Mouse (Mus musculus) hematopoietic stem cell, adult 5-6 weeks (primary cell): ENCODE measurements around the gene Tmem232. TPM values are rescaled to one million over a fixed set of nuclear protein-coding genes. Genes with fewer than 3 reads are reported as not detected.

Source experiments
- ATAC-seq, 2 experiments: fragments of 125-278 bp in 1 of 2; replicated peaks in 1 of 2; 2 replicates each; pipeline ENCODE4 v1.8.0; 2016 to 2017; ENCODE audit warnings: inconsistent platforms in 2 of 2, mild to moderate bottlenecking in 2 of 2, moderate number of reproducible peaks in 2 of 2, low read depth in 1 of 2, moderate TSS enrichment in 1 of 2; ENCODE audit not compliant: low FRiP score in 2 of 2, poor library complexity in 2 of 2, severe bottlenecking in 2 of 2, insufficient read depth in 1 of 2, low TSS enrichment in 1 of 2
- total RNA-seq: library from RNA; stranded (forward); fragments of 172-1452, 232-1000 nt; gene quantifications from 2 replicates; pipeline ENCODE4 v1.2.3, GENCODE M21; 2017

Tmem232 gene
- not detected in 2 replicates for total RNA-seq

DNA sequence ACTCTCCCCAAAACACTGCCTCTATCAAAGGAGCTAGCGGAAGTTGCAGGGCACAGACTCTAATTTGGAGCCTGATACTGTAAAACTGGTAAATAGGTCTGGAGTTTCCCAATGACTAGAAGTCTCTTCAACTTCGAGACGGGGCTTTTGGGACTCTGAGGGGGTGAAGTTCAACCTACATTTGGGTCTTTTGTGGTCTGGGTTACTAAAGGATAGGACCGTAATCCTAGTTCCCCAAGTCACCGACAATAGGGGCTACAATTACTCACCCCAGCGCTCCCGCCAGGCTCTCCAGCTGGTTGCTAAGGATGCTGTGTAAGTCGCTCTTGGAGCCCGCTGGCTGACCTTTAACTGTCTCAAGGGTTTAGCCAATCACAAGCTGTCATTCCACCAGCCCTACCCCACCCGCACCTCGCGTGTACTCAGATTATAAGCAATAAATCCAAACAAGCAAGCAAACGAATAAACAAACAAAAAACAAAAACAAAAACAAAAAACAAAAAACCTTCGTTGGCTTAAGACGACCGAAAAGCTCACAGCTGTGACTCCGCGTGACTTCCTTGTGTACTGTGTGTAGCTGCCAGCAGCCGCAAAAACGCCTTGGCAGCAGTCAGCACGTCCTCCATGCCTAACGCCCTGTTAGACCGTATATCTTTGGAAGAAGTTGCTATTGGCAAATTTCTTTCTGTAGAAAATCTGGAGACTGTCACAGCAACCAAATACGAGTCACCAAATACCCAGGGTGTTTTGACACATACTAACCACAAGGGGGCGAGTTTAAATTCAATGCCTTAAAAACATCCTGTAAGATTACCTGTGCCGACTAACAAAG lies at the start of gene Tmem232:
Tmem232 (minus strand) TSS at position 342 of the 832 bp plus-strand sequence.
- ATAC-seq: peak; percentile 81 to 85

DNA sequence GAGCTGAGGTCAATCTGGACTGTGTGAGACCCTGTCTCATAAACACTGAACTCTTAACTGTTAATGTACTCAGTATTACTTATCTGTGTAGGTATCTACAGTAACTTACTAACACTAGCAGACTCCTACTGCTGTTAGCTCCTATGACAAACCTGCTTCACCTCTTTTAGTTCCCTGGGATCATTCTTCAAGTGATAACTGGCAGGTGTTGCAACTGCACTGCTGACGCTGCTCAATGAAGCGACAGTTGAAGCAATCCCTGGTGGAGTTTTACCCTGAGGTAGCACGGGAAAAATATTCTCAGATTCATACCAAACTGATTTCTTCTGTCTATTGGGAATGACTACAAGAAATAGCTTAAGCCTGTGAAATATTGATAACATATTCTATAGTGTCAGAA lies 46.3 kb upstream of the Tmem232 start:
- no peak for ATAC-seq

DNA sequence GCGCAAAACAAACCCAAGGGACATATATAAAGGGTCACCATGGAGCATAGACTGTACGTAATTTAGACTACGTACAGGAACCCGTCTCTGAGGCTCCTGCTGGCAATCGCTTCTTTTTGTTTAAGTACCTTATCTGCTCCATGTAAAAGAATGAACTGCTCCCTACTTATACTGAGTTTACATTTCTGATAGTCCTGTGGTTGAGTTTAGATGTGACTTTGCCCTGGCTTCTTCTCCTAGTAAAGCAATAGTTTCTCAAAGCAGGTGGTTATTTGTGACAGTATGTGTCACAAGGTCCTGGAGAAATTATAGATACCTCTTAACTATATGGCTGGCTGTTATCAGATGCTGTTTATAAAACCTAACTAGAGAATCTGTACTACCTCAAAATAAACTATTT lies 40.9 kb upstream of the Tmem232 start:
- ATAC-seq: no peak

GRCm38 (mm10) chr17:65579766-65580165 lies 39.2 kb upstream of the Tmem232 start:
- ATAC-seq: no peak

DNA sequence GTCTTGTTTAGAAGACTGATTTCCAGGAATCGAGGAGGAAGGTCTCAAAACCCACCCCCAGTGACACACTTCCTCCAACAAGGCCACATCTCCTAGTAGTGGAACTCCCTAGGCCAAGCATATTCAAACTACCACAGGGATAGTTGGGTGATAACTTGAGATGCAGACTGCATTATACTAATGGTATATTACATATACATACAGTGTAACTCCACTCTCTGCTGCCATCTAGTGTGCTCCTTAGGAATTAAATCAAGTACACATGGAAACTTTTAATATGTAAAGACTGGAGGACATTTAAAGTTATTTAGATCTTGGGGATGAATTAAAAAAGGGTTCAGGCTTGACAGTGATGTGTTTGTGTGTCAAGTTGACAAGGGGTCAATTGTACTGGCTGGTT lies 34.8 kb upstream of the Tmem232 start:
- peak in 1 of 2 experiments; percentile 27; a peak in 2 of 4 replicates for ATAC-seq

DNA sequence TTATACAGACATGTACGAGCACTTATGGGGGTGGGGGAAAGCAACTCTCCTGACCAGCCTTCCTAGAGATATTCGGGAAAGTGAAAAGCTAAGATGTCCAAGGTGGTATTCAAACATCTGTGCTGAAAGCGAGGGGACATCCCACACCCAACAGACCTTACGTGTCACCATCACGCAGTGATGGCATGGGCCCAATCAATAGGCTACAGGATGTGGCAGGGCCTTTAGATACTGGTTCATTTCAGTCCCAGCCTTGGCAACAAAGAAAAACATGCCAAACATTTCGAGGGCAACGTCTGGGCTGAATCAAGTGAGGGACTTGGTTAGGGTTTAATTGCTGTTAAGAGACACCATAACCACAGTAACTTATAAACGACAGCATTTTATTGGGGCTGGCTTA lies 34.3 kb upstream of the Tmem232 start:
- ATAC-seq: peak in 1 of 2 experiments; percentile 55; a peak in 2 of 4 replicates

- ATAC-seq: no peak
Measured at GRCm38 (mm10) chr17:65571866-65572265, 31.3 kb upstream of the Tmem232 start.

- no peak for ATAC-seq
Measured at GRCm38 (mm10) chr17:65571466-65571865, 30.9 kb upstream of the Tmem232 start.

- no peak for ATAC-seq
Measured at GRCm38 (mm10) chr17:65564189-65564588, 23.6 kb upstream of the Tmem232 start.

- no peak for ATAC-seq
Measured at GRCm38 (mm10) chr17:65563345-65563744, 22.8 kb upstream of the Tmem232 start.

GRCm38 (mm10) chr17:65562761-65563160 lies 22.2 kb upstream of the Tmem232 start:
- no peak for ATAC-seq

DNA sequence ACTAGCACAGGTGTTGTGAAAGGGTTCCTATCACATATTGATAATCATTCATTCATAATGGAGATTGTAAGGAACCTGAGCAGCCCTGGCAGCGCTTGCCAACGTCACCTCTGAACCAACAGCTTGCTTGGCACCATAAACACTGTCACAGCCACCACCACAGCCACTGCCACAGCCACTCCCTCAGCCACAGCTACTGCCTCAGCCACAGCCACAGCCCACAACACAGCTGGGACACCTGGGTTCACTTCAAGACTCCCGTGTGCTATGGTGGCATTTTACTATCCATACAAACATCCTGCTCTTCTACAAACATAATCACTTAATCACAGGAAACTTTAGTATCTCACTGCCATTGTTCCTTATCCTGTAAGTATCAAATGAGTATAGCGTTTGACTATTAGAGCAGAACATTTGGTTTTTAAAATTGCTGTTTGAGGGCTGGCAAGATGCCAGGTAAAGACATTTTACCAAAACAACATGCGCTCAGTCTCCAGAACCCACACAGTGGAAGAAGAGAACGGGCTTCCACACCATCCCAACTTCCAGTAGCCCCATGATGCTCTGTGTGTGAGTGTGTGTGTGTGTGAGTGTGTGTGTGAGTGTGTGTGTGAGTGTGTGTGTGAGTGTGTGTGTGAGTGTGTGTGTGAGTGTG lies 20.9 kb upstream of the Tmem232 start:
- ATAC-seq: peak; percentile 24 to 52; a peak in 2 of 4 replicates

GRCm38 (mm10) chr17:65559273-65559672 lies 18.7 kb upstream of the Tmem232 start:
- ATAC-seq: peak; percentile 68 to 76

DNA sequence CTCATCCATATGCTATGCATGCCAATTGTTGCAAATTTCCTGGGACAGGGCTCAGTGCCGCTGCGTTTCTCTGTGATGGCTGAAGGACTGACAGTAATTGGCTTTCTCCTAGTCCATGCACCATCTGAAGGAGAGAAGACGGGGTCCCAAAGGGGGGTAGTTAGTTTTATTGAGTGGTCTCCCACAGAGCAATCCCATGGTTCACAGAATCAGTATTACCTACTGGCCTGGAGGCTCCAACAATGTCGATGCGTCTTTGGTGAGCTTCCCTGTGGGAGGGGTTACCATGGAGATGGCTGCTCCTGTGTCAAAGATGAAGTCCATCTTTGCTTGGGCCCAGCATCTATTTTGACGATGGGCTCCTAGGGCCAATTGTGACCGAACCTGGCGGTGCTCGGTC lies 18.2 kb upstream of the Tmem232 start:
- no peak for ATAC-seq

- peak; percentile 16 to 46 for ATAC-seq
Measured at GRCm38 (mm10) chr17:65558217-65558616, 17.6 kb upstream of the Tmem232 start.

GRCm38 (mm10) chr17:65557212-65557611 lies 16.6 kb upstream of the Tmem232 start:
- peak in 1 of 2 experiments; percentile 10; a peak in 1 of 4 replicates for ATAC-seq

GRCm38 (mm10) chr17:65556798-65557197 lies 16.2 kb upstream of the Tmem232 start:
- no peak for ATAC-seq

DNA sequence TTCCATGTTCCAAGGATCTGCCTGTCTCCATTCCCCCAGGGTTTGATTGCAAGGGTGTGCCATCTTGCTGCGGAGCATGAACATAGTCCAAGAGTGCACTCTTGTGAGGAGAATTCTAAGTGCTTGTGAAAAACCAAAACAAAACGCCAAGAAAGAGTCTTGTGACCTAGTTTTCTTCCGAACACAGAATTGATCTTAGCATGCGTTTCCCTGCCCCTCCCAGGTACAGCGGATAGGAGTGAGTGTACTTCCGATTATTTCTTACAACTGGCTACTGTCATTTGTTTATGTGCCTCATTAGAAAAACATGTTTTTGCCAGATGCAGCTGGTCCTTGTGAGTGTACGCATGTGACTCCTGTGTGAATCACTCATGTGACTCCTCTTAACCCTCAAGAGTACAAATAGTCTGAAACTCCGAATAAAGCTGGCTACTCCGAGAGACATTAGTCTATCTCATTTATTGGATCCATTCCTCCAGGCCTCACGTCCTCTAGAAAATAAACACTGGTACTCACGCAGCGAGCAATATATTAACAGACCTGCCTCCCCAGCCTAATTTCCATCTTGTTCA lies 11.9 kb upstream of the Tmem232 start:
- ATAC-seq: no peak
